Mouse (Mus musculus) C2C12 (cell line): ENCODE measurements at regions not wholly inside any gene's neighbourhood (a gene's known extent, or its start where the extent isn't known, plus 50 kb on each side); places are given as distances from the start of the nearest gene placed in this dataset.

ENCODE experiments used
- CEBPB ChIP-seq: IDR thresholded peaks from one replicate; pipeline ENCODE4 v1.6.1; 2011; ENCODE audit warnings: low read depth, mild to moderate bottlenecking, control low read depth, moderate library complexity
- CTCF ChIP-seq: IDR thresholded peaks from one replicate; pipeline ENCODE4 v1.5.1; 2011; ENCODE audit not compliant: control insufficient read depth, insufficient read depth, insufficient read length
- MAX ChIP-seq: IDR thresholded peaks from one replicate; pipeline ENCODE4 v1.6.1; 2011; ENCODE audit warnings: mild to moderate bottlenecking, control low read depth
- MYOD1 ChIP-seq: IDR thresholded peaks from one replicate; pipeline ENCODE4 v1.6.1; 2011; ENCODE audit warnings: low read depth; ENCODE audit not compliant: control insufficient read depth, insufficient read length

DNA sequence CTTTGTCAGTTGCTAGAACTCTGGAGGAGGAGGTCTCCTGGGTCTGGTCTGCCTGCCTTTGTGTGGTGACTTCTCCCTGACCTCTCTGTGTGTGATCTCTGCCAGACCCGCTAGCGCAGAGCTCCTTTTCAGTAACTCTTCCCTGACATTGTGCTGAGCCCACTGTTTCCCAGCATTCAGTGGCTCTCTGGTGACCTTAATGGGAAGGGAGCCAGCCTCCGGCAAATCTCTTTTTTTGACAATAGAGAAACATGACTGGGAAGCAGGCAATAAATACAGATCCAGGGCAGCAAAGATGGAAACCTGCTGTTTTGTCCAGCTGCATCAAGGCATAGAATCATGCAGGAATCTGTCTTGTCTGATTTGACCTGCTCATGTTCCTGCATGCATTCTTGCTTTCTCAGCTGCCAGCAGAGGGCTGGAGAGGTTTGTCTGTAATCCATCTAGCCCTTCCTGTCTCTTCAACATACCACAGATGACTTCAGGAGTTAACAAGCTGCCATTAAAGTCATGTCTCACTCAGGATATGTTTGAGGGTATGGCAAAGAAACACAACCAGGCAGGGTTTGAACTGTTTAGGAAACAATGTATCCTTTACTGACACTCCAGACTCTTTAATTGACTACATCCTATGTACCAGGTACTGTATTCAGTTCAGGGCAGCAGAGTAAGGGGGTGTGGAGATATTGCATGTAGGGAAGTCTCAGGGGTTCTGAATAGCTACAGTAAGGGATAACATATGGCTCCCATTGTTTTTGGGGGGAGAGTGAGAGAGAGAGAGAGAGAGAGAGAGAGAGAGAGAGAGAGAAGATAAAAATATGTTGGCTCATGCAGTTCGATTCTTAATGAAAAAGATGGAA lies 140.9 kb downstream of the Trim33 start:
- no peak for TF ChIP-seq CTCF
- TF ChIP-seq MAX = no peak
- no peak for TF ChIP-seq MYOD1
- no peak for TF ChIP-seq CEBPB
